Mouse (Mus musculus) bone marrow macrophage, adult 2 months (primary cell): ENCODE results near the gene Aatk. TPM values are rescaled to one million over a fixed set of nuclear protein-coding genes. Genes with fewer than 3 reads are reported as not detected.

ENCODE experiments used
- H3K27ac ChIP-seq: 2 replicates; pipeline ENCODE4 v1.5.1; 2012; ENCODE audit warnings: low read depth, low read length; ENCODE audit not compliant: insufficient read depth
- H3K4me1 ChIP-seq: 2 replicates; pipeline ENCODE4 v1.6.1; 2012; ENCODE audit warnings: low read length; ENCODE audit not compliant: control insufficient read depth, insufficient read depth
- H3K4me3 ChIP-seq: 2 replicates; pipeline ENCODE4 v1.5.1; 2012; ENCODE audit warnings: mild to moderate bottlenecking, low read length, moderate library complexity; ENCODE audit not compliant: insufficient read depth
- CTCF ChIP-seq: IDR thresholded peaks from 2 replicates; pipeline ENCODE4 v1.5.1; 2012; ENCODE audit warnings: low read depth, mild to moderate bottlenecking, low read length, moderate library complexity
- POLR2A ChIP-seq: IDR thresholded peaks from 2 replicates; pipeline ENCODE4 v1.6.1; 2012; ENCODE audit warnings: mild to moderate bottlenecking, low read depth, low read length, borderline replicate concordance
- polyA plus RNA-seq: library from polyadenylated mRNA; stranded (reverse); fragments of >200 nt; gene quantifications from 2 replicates; pipeline ENCODE4 v1.2.4, GENCODE M21; 2012; ENCODE audit not compliant: missing spikeins, insufficient read depth, insufficient read length

The Aatk gene
- polyA plus RNA-seq, 1 experiment = 9.9 TPM

DNA sequence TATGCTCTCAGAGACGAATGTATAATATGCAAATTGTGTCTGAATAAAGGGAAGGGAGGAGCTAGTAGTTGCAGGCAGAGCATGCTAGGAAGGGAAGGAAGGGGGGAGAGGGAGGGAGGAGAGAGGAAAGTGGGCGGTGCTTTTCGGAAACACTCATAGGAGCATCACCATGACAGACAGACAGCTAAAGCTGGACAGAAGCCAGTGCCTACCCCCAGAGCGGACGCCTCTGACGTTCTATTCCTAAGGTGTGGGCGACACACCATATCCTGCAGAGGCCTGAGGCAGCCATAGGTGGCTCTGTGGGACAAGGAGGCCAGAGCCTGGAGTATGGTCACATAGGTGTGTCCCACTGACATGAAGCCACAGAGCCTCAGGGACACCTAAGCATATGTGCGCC is 6.5 kb downstream of the Aatk start:
- Histone ChIP-seq H3K4me3 (peak overlapping the region; percentile 62), H3K4me1 (peaks cover 59% of the 10 kb centered on the region), H3K27ac (peak overlapping the region; percentile 96)
- no peak for TF ChIP-seq POLR2A

DNA sequence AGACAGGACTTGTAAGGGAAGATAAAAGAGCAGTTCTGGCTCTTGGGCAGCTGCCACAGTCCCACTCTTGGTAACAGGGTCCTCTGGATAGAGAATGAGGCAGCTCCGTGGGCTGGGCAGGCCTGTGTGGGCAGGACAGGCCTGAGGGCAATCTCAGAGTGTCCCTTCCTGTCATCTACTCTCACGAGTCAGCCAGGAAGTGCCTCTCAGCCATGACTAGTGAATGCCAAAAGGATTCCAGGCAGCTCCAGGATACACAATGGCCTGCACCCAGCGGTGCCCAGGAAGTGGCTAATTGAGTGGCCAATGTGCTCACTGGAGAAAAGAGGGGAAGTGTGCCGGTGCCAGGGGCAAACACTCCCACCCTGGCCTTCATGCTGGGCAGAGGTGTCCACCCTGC is 7.4 kb downstream of the Aatk start:
- Histone ChIP-seq H3K4me1 (peaks cover 63% of the 10 kb centered on the region), H3K4me3 (peak overlapping the region; percentile 27), H3K27ac (peak overlapping the region; percentile 96)
- no peak for TF ChIP-seq CTCF
- no peak for TF ChIP-seq POLR2A

DNA sequence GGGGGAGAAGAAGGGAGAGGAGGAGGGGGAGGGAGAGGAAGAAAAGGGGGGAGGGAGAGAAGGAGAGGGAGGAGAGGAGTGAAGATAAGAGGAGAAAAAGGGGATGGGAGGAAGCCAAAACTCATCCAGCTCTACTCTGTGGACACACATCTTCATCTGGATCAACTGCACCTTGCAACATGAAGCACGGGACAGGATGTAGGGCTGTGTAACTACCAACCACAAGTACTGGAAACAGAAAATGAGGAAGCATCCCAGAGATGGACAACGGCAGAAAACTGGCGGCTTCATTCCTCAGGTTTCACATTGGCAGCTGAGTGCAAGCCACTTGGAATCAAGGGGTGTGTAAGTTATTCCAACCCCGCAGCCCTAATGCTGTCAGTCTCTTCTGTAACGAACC is 12.2 kb downstream of the Aatk start:
- Histone ChIP-seq H3K4me1 (peaks cover 54% of the 10 kb centered on the region), H3K27ac (peak overlapping the region; percentile 61), H3K4me3 (no peak overlapping the region)
- no peak for TF ChIP-seq CTCF
- no peak for TF ChIP-seq POLR2A

DNA sequence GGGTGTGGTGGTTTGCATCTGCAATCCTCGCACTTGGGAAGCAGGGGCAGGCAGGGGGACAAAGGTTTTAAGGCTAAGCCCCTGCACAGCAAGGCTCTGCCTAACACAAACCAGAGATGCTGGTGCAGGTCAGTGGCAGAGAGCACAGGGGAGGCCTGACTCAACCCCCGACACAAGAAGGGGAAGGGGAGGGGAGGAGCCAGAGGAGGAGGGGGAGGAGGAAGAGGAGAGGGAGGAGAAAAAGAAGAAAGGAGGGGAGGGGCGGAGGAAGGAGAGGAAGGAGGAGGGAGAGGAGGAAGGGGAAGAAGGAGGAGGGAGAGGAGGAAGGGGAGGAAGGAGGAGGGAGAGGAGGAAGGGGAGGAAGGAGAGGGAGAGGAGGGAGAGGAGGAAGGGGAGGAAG is 12.7 kb downstream of the Aatk start:
- H3K27ac ChIP-seq = peak overlapping the region; percentile 61
- TF ChIP-seq CTCF (no peak), POLR2A (no peak)
- H3K4me3 ChIP-seq = no peak overlapping the region
- peaks cover 50% of the 10 kb centered on the region for H3K4me1 ChIP-seq

DNA sequence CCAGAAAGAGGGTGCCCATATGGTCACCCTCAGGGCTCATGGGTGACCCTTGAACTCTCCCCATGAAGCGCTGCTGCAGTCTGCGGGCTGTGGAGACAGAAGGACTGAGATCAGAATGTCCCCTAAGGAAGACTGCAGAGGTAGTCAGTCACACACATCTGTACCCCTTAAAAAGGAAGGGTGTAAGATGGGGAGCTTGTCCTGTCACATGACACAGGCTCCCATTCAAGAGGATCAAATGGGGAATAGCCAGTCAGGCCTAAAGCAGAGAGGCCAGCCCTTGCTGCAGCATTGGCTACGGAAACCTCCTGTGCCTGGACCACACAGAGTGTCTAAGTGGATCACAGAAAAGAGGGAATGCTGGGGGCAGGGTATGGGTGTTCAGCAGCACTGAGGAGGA is 13.5 kb downstream of the Aatk start:
- Histone ChIP-seq H3K4me3 (no peak overlapping the region), H3K27ac (peak overlapping the region; percentile 61), H3K4me1 (peaks cover 41% of the 10 kb centered on the region)
- TF ChIP-seq POLR2A = no peak
- no peak for TF ChIP-seq CTCF

DNA sequence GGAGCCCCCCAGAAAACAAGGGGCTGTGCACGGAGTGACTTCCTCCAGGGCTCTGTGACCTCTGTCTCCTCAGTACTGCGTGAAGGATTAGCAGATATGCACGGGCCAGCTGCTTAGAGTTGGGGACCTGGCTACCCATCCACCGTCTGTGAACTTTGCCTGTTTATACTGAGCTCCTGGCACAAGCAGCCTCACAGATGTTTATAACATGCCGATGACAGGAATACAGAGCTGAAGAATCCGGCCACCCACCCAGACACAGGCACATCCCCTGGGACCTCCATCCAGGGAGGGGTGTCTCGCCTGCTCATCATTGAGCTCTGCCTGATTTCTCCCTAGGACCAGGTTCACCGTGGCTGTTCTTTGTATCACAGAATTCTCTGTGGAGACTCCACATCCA is 14.9 kb downstream of the Aatk start:
- H3K27ac ChIP-seq = no peak overlapping the region
- H3K4me1 ChIP-seq = peaks cover 32% of the 10 kb centered on the region
- no peak overlapping the region for H3K4me3 ChIP-seq
- TF ChIP-seq POLR2A = no peak

DNA sequence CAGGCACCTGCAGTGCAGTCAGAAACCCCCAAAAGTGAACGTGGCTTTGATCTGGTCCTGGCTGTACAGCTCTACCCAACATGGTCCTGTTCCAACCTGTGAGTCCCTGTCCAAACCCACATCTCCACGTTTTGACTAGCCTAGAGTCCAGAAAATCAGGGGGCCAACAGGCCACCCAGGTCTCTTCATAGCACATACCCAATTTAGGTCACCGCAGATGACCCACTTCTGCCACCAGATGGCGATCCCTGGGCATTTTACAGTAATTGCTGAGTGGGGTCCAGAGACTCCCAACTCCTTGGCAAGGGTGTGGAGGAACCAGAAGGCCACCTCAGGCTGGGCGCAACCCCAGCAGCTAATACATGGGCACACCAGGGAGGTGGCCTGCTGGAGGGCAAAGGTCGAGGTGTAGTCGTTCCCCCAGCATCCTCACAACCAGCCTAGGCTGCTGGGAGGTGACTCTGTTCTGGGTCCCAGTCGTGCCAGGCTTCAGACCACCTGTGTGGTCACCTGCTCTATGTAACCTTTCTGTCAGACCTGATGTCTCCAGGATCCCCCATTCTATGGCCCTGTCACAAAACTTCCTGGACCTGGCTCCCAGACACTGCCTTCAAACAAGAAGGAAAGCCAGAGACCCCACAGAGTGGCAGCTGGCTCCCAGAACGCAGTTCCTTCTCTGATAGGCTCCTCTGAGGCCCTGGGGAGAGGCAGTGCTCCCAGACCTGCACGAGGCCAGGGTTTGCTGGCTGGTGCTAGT is 16.6 kb downstream of the Aatk start:
- no peak overlapping the region for H3K4me3 ChIP-seq
- H3K4me1 ChIP-seq = peaks cover 20% of the 10 kb centered on the region
- H3K27ac ChIP-seq = no peak overlapping the region
- peak; percentile 87 for TF ChIP-seq CTCF
- TF ChIP-seq POLR2A = no peak

DNA sequence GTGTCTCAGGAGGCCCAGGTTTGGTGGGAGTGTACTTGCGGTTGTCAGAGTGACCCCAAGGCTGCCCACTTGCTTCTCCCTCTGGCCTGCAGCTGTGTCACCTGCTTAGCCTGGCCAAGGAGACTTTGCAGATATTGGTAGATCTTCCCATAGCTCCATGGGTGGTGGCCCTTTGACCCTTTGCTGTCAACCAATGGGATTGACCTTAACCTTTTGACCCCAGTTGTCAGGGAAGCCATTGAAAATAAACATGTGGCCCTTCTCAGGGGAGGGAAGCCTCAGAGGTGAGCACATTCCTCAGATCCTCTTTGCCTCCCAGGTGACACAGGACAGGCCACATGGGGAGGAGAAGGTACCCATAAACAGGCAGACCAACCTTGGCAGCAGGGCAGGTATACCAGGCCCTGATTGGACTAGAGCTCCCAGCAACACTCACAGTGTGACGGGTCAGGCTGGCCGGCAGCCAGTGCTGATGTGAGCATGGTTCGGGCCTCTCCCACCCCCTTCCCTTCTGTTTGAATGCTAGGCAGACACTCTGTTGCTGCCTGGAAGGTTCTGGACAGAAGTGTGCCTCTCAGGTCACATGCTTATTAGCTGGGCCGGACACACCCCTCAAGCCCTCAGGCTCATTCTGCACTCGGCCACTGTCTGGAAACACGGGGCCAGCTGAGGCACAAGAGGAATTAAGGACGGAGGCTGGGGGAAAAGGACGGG is 17.4 kb downstream of the Aatk start:
- Histone ChIP-seq H3K4me3 (no peak overlapping the region), H3K4me1 (peaks cover 17% of the 10 kb centered on the region), H3K27ac (no peak overlapping the region)
- TF ChIP-seq POLR2A = no peak
- TF ChIP-seq CTCF = no peak

DNA sequence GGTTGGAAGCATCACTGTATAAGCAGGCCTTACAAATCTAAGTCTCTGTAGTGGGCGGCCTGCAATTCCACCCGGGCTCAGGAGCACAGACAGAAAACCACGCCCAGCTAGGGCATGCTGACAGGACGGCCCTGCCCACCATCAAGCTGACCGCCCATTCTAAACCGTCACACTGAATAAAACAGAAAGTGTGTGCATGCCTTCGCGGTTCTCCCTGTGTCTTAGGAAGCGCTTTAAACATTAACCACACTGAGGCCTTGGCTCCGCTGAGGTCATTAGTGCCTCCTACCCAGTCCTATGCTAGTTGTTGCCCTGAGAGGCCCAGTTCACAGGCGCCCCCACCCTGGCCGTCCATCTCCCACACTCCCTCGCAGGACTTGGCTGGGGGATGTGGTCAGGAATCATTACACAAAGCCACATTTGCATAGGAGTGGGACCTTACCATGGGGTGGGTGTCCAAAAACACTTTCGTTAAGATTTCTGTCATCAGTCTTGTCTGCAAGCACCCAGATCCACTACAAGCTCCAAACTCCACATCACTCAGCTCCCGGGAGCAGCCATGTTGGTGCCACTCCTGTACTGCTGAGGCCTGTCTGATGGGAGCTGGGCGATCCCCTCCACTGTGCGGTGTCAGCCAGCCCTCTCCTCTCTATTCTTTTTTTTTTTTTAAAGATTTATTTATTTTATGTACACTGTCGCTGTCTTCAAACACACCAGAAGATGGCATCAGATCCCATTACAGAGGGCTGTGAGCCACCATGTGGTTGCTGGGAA is 18.5 kb downstream of the Aatk start:
- Histone ChIP-seq H3K4me1 (peaks cover 8% of the 10 kb centered on the region), H3K27ac (no peak overlapping the region), H3K4me3 (no peak overlapping the region)
- TF ChIP-seq CTCF = no peak
- no peak for TF ChIP-seq POLR2A

DNA sequence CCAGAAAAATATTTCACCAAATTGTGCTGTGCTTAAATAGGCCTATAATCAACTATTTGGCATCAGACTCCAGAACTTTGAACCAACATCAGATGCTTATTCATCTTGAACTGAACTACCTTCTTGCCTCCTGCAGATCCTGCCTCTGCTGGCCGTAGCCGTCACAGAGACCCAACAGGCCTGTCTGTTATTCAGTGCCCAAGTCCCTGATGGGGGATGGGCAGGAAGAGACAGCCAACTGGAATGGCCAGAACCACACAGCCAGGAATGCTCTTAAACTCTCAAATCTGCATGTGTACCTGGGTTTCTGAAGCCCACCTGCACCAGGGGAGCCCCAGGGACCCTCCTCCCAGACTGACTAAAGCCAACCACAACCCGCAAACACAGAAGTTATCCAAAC is 20.0 kb downstream of the Aatk start:
- Histone ChIP-seq H3K4me1 (0 out of 2 replicates have a peak, but pooled peaks cover 3% of the 10 kb centered on the region), H3K27ac (no peak overlapping the region), H3K4me3 (no peak overlapping the region)
- TF ChIP-seq CTCF (no peak), POLR2A (no peak)
